Mouse (Mus musculus): ENCODE results near the gene Hint2.

The Hint2 gene

DNA sequence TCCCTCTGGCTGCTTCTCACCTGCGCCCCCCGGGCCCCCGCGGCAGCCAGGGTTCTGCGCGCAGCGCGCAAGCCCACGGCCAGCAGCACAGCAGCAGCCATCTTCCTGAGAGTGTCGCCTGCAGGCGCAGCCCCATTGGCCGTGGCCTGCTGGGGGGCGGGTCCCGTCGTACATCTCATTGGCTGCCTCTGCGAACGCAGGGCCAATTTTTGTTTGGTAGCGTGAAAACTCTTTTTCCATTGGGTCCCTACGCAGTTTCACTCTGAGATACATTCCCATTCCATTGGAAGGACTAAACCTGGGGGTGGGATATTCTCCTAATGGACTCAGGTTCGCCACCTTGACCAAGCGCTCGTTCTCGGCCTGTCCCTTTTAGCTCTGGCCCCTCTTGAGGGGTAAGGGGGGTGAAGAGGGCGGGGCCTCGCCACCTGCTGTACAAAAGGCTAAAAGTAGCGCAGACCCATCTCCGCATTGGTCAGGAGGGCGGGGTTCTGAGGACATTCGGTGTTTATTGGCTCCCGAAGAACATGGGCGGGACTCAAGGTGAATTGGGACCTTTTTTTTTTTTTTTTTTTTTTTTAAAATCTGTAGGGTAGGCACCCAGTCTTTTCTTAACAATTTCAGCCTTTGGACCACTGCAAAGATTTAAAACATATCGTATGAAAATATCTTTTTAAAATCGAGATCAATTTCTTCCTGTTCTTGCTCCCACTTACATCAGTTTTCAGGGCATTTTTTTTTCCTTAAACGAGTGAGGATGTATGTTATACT, at the start of gene Hint2:
Hint2 (minus strand) TSS at position 128 of the 771 bp plus-strand sequence.
- peak; percentile 94 for DNase-seq (ENCODE audit: extremely low spot score)

DNA sequence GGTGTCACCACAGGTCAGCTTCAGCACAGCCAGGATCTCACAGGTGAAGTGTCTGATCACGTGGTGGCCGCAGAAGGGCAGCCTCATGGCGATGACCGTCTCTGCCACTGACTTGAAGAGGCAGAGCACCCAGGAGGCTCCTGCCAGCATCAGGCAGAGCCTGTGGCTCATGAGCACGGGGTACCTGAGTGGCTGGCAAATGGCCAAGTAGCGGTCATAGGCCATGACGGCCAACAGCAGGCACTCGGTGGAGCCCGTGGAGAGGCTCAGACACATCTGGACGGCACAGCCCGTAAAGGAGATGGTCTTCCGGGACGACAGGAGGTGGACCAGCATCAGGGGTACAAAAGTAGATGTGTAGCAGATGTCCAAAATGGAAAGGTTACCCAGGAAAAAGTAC, 49.7 kb upstream of the Hint2 start:
- no peak for DNase-seq (ENCODE audit: extremely low spot score)

DNA sequence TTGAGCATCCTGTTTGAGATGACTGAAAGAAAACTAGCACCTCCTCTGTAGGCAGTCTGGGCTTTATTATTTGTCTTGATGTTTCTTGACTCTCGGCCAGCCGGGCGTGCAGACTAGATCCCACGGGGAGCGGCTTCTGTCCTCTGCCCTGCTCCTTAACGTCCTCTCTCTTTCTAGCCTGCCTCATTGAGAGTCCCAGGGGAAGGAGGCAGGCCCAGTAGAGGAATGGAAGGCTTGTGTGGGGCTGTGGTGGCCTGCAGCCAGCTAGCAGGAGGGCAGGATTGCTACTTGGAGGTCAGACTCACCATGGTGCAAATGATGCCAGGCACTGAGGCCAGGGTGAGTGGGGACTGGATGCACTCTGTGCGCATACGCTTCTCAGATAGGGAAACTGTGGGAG, 47.6 kb upstream of the Hint2 start:
- no peak for DNase-seq (ENCODE audit: extremely low spot score)

DNA sequence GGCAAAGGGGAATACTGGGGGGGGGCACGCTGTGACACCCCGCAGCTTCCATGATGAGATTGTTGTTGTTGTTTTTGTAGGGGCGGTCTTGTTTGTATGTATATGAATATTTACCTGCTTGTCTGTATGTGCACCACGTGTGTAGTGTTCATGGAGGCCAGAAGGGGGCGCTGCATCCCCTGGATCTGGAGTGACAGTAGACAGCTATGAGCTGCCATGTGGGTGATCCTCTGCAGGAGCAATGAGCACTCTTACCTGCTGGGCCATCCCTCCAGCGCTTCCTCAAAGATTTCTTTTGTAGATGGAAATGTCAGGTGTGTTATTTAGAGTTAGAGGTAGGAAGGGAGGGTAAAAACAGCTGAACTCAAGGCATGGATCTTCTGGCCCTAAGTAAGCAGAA, 47.2 kb upstream of the Hint2 start:
- no peak for DNase-seq (ENCODE audit: extremely low spot score)

DNA sequence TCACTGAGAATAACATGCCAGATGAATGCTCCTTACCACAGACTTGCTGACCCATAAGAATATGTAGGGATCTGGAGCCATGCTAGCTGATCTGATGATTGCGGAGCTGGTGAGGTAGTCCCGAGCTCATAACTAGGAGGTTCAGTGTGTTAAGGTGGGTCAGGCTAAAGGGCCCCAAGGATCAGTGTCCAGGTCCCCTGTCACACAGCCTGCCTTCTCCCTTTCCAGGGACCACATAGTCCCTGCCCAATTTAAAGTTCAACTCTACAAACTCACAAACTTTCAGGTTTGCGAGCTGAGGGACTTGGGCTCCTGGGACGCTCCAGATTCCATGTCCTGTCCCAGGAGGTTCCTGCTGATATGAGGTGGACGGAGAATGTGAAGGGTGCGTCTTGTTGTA, 44.4 kb upstream of the Hint2 start, which contains the start of gene Olfr70:
Olfr70 (minus strand) TSS at position 101 of the 400 bp plus-strand sequence.
- DNase-seq (ENCODE audit: extremely low spot score) = no peak

DNA sequence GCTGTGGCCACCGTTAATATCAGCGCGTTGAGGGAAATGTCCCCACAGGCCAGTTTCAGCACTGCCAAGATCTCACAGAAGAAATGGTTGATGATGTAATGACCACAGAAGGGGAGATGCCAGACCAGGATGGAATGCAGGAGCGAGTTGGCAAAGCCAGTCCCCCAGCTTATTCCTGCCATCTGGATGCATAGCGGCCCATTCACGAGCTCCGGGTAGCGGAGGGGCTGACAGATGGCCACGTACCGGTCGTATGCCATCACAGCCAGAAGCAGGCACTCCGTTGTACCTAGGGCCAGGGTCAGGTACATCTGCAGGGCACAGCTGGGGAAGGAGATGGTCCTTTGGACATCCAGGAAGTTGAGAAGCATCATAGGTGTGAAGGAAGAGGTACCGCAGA, 40.3 kb upstream of the Hint2 start:
- DNase-seq (ENCODE audit: extremely low spot score) = no peak

DNA sequence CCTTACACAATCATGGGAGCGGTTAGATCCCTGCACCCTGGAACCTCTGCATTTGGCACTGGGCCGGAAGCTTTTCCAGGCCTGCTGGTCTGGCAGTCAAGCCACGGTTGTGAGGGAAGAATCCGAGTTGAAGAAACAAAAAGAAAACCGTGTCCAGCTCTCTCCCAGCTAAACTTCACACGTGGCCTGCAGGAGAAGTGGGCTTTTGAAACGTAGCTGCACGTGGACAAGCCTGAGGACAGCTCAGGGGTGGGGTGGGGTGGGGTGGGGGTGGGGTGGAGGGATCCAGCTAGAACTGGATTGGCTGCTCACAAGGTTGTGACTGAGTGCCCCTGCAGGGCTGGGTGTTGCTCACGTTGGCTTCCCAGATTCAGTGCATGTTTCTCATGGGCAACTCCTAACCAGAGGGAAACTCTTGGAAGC, 39.0 kb upstream of the Hint2 start:
- DNase-seq (ENCODE audit: extremely low spot score) = no peak

DNA sequence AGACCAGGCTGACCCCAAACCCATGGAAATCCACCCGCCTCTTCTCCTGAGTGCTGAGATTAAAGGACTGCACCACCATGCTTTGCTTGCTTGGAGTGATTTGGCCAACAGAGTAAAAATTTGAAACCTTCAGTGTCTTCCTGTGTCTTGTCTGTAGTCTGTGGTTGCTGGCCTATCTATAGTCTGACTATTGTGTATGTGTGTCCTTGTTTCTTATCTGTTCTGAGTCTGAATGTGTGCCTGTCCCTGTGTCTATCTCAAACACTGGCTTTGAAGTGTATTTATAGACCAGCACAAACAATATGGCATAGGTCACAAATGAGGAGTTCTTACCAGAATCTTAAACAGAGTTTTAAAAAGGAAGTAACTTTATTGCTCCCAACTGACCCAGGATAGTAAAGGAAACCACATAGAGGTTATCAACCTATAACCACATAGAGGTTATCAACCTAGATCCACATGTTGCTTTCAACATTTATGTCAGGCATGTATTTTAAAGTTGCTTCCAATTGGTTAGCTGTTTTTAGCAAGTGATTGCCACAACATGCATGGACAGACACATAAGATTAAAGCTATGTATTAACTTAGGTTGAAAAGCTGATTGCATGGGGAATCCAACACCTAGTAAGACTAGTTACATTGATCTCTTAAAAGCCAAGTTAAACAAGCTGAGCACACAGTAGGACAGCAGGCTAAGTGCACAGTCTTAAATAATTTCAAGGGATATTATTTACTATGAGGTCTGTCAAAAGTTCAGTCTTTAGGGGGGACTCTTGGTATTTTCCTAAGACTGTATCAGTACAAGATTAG, 38.4 kb upstream of the Hint2 start:
- DNase-seq (ENCODE audit: extremely low spot score) = no peak

DNA sequence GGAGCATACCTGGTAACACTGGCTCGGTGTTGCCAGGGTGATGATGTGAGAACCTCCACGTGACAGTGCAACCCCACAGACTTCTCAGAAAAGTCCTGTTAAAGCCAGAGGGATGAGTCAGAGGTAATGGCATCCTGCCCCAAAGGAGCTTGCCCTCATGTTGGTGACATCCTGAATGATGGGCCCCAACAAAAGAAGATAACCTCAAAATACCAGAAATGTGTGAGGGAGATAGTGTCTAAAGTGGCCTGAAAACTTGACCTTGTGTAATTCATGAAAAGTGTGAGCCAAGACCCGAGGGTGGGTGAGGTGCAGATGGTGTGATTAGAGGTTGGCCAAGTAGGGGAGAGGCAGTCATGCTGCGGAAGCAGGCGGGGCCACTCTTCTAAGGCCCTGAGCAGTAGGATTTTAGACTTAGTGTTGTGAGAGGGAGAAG, 37.6 kb upstream of the Hint2 start:
- no peak for DNase-seq (ENCODE audit: extremely low spot score)

DNA sequence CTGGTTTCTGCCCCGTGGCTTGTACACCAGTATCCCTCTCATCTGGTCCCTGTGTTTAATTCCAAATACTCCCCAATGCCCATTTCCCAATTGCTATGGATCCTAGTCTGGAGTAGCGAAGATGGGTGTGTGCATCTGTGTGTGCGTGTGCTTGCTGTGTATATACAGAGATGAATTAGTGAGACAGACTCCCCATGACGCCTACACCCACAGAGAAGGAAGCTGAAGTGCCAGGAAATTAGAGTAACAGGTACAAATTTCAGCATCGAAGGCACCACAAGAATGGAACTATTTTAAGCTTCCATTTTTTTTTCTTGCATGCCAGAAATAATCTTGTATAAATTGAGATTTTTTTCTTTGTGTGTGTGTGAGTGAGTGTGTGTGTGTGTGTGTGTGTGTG, 34.8 kb upstream of the Hint2 start:
- DNase-seq (ENCODE audit: extremely low spot score) = no peak

DNA sequence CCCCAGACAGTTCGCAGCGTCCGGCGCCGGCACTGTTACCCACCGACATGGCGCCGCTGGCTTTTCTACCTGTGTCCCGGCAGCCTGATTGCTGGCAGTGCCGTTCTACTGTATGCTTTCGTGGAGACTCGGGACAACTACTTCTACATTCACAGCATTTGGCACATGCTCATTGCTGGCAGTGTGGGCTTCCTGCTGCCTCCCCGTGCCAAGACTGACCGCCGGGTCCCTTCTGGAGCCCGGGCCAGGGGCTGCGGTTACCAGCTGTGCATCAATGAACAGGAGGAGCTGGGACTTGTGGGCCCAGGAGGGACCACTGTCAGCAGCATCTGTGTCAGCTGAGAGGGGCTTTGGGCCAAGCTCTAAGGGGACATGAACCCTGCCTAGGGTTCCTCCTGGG, 33.8 kb upstream of the Hint2 start:
- no peak for DNase-seq (ENCODE audit: extremely low spot score)

DNA sequence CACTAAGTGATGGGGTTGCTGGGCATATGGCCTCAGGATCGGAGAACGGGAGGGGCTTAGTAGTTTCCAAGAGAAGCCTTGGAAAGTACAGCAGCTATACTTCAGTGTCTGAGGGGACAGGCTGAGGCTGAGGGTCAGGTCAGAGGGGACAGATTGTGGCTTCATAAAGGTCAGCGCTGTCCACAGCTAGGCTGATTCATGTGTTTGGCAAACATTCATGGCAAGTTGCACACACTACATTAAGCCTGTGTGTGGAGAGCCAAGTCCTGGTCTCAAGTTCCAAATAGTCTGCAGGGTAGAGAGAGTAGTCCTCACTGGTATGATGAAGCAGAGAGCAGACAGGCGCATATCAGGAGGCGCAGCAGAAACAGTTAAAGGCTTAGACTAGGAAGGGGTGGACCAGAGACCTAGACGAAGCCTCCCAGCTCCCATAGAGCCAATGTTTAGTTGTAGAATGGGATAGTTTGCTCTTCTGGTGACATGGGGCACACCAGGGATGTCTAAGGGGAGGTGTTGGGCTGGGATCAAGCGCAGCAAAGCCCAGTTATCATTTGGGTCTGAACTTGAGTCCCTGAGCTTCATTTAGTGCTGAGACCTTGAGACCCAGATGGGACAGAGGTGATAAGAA, 23.3 kb upstream of the Hint2 start:
- DNase-seq (ENCODE audit: extremely low spot score) = no peak

DNA sequence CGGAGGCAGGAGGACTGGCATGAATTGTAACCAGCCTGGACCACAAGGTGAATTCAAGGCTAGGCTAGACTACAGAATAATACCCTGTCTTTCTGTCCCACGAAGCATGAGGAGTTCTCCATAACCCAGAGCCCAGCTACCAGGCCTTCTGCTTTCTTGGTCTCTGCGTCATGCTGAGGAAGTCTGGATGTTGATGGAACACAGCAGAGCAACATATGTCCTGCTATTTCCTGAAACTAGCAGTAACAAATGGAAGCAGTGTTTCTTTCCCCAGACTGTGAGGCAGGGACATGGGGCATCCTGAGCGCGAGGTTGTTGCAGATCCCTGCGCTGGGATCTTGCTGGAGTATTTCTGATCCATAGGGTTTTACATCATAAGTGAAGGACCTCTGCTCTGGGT, 22.3 kb upstream of the Hint2 start:
- DNase-seq (ENCODE audit: extremely low spot score) = no peak

DNA sequence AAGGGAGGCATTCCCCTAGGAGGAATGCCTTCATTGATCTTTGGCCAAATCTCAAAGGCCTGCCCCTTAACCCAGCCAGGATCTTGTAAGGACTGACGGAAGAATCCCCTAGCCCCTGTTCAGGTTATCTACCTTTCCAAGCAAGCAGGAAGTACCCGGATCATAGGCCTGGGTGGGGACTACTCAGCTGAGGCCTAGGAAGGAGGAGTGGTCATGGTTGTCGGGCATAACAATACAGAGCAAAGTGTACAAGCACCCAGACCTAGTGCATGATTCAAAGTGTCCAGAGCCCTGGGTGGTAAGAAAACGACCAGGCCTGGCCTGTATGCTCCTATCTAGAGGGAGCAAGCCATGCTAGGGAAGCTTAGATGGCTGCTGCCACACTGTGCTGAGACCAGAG, 19.3 kb upstream of the Hint2 start:
- no peak for DNase-seq (ENCODE audit: extremely low spot score)

DNA sequence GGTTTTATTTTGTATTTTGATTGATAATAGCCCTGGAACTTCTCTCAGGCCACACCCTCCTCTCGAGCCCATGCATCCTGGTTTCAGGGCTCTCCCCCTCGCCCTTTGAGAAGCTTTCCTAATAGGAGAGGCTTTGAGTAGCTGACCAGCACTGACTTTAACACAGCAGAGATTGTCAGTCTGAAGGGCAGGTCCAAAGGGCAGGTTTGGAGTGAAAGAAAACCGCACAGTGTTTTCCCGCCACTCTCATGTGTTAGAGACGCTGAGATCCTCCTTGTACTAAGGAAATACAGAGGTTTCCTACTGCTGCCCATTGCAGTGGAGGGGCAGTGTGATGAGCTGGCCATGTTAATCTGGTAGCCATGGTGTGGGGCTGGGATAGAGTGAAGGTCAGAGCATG, 18.7 kb upstream of the Hint2 start:
- no peak for DNase-seq (ENCODE audit: extremely low spot score)

DNA sequence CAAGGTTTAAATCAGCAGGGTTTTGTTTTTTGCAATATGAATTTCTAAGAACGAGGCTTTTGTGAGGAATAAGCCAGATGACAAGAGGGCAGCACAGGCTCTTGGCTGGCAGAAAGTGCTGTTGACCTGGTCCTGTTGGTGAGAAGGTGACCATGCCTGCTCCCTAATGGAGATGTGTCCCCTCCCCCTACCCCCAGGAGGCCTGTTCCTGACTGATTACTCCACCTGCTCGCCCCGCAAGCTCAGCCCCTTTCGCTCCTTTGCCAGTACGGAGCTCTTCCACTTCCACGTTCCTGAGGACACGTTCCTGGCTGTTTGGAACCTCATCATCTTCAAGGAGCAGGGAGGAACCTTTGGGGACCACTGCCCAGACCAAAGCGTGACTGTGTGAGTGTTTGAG, 17.4 kb upstream of the Hint2 start:
- DNase-seq (ENCODE audit: extremely low spot score) = no peak

DNA sequence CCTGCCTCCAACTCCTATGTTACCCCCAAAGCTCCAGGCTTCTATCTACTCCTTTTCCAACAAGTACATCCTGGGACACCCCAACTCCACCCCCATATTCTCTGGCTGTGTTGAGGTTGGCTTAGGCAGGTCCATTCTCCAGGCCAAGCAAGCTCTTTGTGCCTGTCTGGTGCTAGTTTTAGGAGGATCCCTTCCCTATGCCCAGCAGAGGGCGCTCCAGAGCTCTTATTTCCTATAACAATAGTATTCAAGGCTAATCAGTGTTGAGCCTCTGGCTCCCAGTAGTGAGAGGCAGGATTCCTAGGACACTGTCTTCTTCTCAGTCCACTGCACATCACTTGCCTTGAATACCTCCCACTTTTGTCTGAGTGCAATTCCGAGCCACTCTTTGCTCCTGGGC, 15.8 kb upstream of the Hint2 start:
- DNase-seq (ENCODE audit: extremely low spot score) = peak; percentile 78

DNA sequence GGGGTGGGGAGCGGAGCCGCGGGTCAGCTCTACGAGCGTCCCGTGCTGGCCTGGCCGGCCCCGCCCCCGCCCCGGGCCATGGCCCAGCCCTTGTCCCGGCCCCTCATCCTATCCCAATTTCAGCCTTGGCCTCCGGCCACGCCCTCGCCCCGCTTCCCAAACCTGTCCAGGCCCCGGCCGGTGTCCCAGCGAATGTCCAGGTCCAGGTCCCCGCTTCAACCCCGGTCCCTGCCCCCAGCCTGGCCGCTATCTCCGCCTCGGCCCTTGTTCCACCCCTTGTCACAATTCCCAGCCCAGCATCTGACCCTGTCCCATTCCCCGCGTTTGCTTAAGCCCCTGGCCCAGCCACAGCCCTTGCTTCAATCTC, 13.1 kb upstream of the Hint2 start:
- DNase-seq (ENCODE audit: extremely low spot score) = peak; percentile 85

DNA sequence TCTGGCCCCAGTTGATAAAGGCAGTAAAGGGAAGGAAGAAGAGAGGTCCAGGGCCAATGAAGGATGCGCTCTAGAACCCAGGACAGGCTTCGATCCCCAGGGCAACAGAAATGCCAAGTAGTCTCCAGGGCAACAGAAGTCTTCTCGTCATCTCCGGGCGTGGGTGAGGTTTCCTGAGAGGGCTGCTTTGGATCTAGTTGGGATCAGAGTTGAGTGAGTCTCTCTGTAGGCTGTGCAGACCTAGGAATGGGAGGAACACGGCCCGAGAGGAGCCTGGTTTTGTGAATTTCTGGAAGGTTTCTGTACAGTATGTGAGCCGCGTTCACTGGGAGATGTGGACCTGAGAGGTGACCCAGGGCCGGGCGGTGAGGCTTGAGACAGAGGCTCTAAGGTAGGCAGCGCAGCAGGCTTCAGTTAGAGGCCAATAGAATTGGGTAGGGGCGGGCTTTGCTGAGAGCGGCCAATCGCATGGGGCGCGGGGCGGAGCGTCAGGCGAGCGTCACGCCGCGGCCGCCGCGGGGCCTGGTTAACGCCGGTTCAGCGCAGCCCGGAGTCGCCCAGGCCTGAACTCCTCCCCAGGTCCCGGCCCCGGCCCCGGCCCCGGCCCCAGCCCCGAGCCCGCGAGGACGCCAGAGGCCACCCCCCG, 12.6 kb upstream of the Hint2 start, which contains the start of the genes Tmem8b and Fam221b:
Tmem8b (plus strand) TSS at position 190 of the 646 bp plus-strand sequence.
Fam221b (minus strand) TSS at position 364 of the 646 bp plus-strand sequence.
- peak; percentile 90 for DNase-seq (ENCODE audit: extremely low spot score)

DNA sequence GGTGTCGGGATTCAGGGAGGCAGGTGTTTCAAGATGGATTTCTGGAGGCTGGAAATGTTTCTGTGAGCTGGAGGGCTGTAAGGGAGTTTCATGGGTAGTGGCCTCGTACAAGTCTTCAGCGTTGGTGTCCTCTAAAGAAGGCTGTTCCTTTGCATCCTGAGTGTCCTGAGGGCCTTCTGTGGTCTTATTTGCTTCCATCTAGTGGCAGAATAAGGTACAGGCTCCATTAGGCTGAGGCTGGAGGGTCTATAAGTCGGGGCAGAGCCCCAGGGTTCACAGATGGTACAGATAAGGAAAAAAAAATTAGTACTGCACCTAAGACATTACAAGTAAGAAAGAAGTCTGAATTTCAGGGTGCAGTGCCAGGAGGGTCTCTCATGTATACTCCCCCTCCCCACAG, 10.1 kb upstream of the Hint2 start:
- DNase-seq (ENCODE audit: extremely low spot score) = no peak

DNA sequence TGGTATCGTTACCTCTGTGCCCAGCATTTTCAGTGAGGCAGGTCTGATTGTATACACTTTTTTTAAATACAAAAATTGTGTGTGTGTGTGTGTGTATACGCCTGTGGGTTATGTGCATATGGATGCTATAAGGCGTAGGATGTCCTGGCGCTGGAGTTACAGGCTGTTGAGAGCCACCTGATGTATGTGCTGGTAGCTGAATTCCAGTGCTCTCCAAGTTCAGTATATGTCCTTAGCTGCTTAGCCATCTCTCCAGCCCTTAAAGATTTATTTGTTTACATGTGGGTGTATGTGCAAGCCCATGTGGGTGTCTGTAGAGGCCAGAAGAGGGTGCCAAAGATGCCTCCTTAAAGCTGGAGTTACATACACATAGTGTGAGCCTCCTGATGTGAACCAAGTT, 880 bp upstream of the Hint2 start:
- no peak for DNase-seq (ENCODE audit: extremely low spot score)

Data from embryo, embryonic 9.5 days (tissue).